Mouse (Mus musculus): ENCODE data around the gene Rln1.

The Rln1 gene

DNA sequence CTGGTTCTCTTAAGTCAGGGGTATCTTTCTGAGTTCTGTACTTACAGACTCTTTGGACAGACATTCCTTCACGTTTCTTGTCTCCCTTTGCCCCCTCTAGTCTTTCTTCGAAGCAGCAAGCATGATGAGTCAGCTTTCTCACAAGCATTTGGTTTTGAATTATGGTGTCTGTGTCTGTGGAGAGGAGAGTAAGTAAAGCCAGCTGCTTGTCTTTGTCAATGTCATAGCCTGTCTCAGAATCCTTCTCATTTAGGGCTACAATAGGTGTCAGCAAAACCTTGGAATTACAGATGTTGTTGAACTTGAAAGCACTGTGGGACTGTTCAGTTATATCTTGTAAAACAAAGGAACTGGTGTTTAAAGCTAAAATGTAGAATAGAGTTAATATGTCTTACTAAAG is 39.7 kb downstream of the Rln1 start:
- DNase-seq (ENCODE audit: low spot score), result no peak

DNA sequence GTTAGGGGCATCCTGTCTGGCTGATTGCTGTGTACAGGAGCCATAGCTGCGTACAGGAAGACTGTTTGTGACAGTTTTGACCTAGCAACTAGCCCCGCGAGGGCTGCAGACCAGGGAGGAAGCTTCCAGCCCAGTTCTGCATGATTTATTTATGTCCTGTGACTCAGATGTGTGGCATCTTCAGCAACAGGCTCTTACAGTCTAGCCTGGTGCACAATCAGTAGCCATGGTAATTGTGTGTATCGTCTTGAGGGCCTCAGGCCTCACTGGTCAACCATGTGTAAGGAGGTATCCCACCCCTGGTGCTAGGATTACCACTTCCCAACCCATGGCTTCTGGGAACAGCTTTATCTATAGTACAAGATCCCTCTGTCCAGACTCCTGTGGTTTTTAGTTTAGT is 41.9 kb downstream of the Rln1 start:
- DNase-seq (ENCODE audit: low spot score), result no peak

DNA sequence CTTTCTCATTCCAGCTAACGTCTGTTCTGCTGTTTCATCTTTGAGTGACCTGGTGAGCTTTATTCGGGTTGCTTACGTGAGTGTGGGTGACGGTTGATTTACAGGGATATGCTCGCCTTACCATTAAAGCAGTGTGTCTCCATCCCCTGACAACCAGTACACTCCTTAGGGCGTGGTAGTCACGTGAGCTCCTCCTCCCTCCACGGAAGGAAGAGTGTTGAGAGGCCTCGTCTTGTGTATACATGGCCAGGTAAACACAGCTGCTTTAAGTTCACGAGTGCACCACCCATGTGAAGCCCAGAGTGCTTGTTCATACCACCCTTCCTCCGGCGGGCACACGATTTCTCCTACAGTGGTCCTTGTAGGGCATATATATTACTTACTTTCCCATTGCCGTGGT is 42.9 kb downstream of the Rln1 start:
- DNase-seq (ENCODE audit: low spot score), result no peak

DNA sequence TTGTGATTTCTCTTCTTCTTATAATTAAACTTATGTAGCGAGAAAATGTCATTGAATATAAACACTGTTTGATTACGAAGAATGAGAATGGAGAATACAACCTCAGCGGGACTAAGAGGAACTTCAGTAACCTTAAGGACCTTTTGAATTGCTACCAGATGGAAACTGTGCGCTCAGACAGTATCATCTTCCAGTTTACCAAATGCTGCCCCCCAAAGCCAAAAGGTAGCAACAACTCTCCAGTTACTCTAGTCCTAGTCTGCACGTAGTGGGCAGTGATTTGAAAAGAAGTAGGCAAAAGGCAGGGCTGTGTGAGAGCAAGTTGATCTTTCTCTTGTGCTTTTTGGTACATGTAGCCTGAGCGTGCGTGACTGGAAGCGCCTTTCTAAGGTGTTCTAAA is 46.6 kb downstream of the Rln1 start:
- no peak for DNase-seq (ENCODE audit: low spot score)

DNA sequence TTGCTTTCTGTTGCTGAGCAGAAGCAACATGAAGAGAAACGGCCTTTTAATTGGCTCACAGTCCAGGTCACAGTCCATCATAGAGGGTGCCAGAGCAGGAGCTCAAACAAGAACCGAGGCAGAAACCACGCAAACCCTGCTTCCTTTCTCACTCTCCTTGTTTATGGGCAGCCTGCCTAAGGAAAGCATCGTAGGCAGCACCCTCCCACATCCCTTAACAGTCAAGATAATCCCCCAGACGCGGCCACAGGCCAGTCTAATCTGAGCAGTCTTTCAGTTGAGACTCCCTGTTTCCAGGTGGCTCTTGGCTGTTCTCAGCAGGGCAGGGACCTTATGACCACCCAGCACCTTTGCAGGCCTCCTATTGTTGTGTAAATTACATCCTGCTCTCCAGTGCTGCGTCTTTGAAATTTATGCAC is 49.0 kb downstream of the Rln1 start:
- no peak for DNase-seq (ENCODE audit: low spot score)
